Mouse (Mus musculus): ENCODE measurements around the gene Cdkn2d.

Cdkn2d gene

GRCm38 (mm10) chr9:21244428-21245112 is 46.6 kb downstream of the Cdkn2d start:
- DNase-seq (ENCODE audit: low read depth, low spot score): no peak

GRCm38 (mm10) chr9:21243826-21244427 is 47.3 kb downstream of the Cdkn2d start:
- no peak for DNase-seq (ENCODE audit: low read depth, low spot score)

- no peak for DNase-seq (ENCODE audit: low read depth, low spot score)
Measured at GRCm38 (mm10) chr9:21241343-21241742, 49.9 kb downstream of the Cdkn2d start.

GRCm38 (mm10) chr9:21239465-21239848 is 51.8 kb downstream of the Cdkn2d start:
- DNase-seq (ENCODE audit: low read depth, low spot score): no peak

GRCm38 (mm10) chr9:21238733-21239464 is 52.3 kb downstream of the Cdkn2d start, which contains the start of gene Keap1:
Keap1 (minus strand) TSS chr9:21239361.
- DNase-seq (ENCODE audit: low read depth, low spot score): no peak
